Mouse (Mus musculus): Measurements from ENCODE around the gene Dync1h1.
"Not testable (repeated sequence)": the region's sequence is repeated elsewhere in the genome, so short reads cannot be mapped to it uniquely, and the experiment has no call there.

The Dync1h1 gene

GRCm38 (mm10) chr12:110606676-110607075 is 5.4 kb downstream of the Dync1h1 start:
- no peak for DNase-seq (ENCODE audit: low spot score)

- no peak for DNase-seq (ENCODE audit: low spot score)
Observed at GRCm38 (mm10) chr12:110608460-110609152, 7.4 kb downstream of the Dync1h1 start.

- DNase-seq (ENCODE audit: low spot score): no peak
Observed at GRCm38 (mm10) chr12:110609153-110609497, 7.9 kb downstream of the Dync1h1 start.

GRCm38 (mm10) chr12:110610713-110611112 is 9.5 kb downstream of the Dync1h1 start:
- no peak for DNase-seq (ENCODE audit: low spot score)

GRCm38 (mm10) chr12:110630056-110630455 is 28.8 kb downstream of the Dync1h1 start:
- no peak for DNase-seq (ENCODE audit: low spot score)

GRCm38 (mm10) chr12:110636293-110636692 is 35.0 kb downstream of the Dync1h1 start:
- DNase-seq (ENCODE audit: low spot score): no peak

GRCm38 (mm10) chr12:110637507-110638114 is 36.4 kb downstream of the Dync1h1 start:
- DNase-seq (ENCODE audit: low spot score): no peak

- peak; percentile 24 for DNase-seq (ENCODE audit: low spot score)
Observed at GRCm38 (mm10) chr12:110650241-110650641, 49.0 kb downstream of the Dync1h1 start.

GRCm38 (mm10) chr12:110651464-110651863 is 50.2 kb downstream of the Dync1h1 start:
- DNase-seq (ENCODE audit: low spot score): no peak

GRCm38 (mm10) chr12:110661746-110662145 is 60.5 kb downstream of the Dync1h1 start:
- no peak for DNase-seq (ENCODE audit: low spot score)

GRCm38 (mm10) chr12:110667466-110668077 is 66.3 kb downstream of the Dync1h1 start:
- DNase-seq (ENCODE audit: low spot score): no peak

GRCm38 (mm10) chr12:110674243-110674642 is 73.0 kb downstream of the Dync1h1 start:
- no peak for DNase-seq (ENCODE audit: low spot score)

- DNase-seq (ENCODE audit: low spot score): no peak
Observed at GRCm38 (mm10) chr12:110681191-110681590, 79.9 kb downstream of the Dync1h1 start.

- no peak for DNase-seq (ENCODE audit: low spot score)
Observed at GRCm38 (mm10) chr12:110681878-110682277, 80.6 kb downstream of the Dync1h1 start.

GRCm38 (mm10) chr12:110682561-110683299 is 81.5 kb downstream of the Dync1h1 start, which contains the start of gene 1700001K19Rik:
1700001K19Rik (minus strand) TSS chr12:110682619.
- no peak for DNase-seq (ENCODE audit: low spot score)

GRCm38 (mm10) chr12:110683580-110683979 is 82.3 kb downstream of the Dync1h1 start:
- DNase-seq (ENCODE audit: low spot score): no peak

- no peak for DNase-seq (ENCODE audit: low spot score)
Observed at GRCm38 (mm10) chr12:110687894-110688734, 86.9 kb downstream of the Dync1h1 start.

- not testable (repeated sequence) for DNase-seq (ENCODE audit: low spot score)
Observed at GRCm38 (mm10) chr12:110688921-110689320, 87.7 kb downstream of the Dync1h1 start.

GRCm38 (mm10) chr12:110689919-110690643 is 88.8 kb downstream of the Dync1h1 start:
- no peak for DNase-seq (ENCODE audit: low spot score)

- not testable (repeated sequence) for DNase-seq (ENCODE audit: low spot score)
Observed at GRCm38 (mm10) chr12:110693378-110693777, 92.1 kb downstream of the Dync1h1 start.

- DNase-seq (ENCODE audit: low spot score): no peak
Observed at GRCm38 (mm10) chr12:110695676-110696171, 94.5 kb downstream of the Dync1h1 start.
